Mouse (Mus musculus): Measurements from ENCODE around the gene Klre1.
"Not testable (repeated sequence)": the region's sequence is repeated elsewhere in the genome, so short reads cannot be mapped to it uniquely, and the experiment has no call there.

Klre1 gene

GRCm38 (mm10) chr6:129581896-129582295 is 4.2 kb downstream of the Klre1 start:
- in situ Hi-C loops (cut with MboI, MseI): loop anchor here (5.0 to 25.0 kb wide), 2 partner anchors 105 to 1080 kb away; no protein-coding TSS in a partner anchor

GRCm38 (mm10) chr6:129583014-129583413 is 5.3 kb downstream of the Klre1 start:
- in situ Hi-C loops (cut with MboI, MseI): loop anchor here (5.0 to 25.0 kb wide), 2 partner anchors 104 to 1079 kb away; no protein-coding TSS in a partner anchor

- in situ Hi-C loops (cut with MboI, MseI): loop anchor here (25.0 kb wide), 1 partner anchor 1071 kb away; no protein-coding TSS in a partner anchor
Measured at GRCm38 (mm10) chr6:129591508-129591907, 13.8 kb downstream of the Klre1 start, which contains the start of gene Klrd1. Gene Klrd1, plus strand, starts transcription at chr6:129591782.

- in situ Hi-C loops (cut with MboI, MseI): no loop called here
Measured at GRCm38 (mm10) chr6:129608372-129608771, 30.7 kb downstream of the Klre1 start.

GRCm38 (mm10) chr6:129623735-129624134 is 46.0 kb downstream of the Klre1 start, which contains the start of gene Klrk1:
Gene Klrk1, minus strand, starts transcription at chr6:129623864.
- in situ Hi-C loops (cut with MboI, MseI): no loop called here

GRCm38 (mm10) chr6:129631046-129631445 is 53.3 kb downstream of the Klre1 start:
- in situ Hi-C loops (cut with MboI, MseI): not testable (repeated sequence)
